Mouse (Mus musculus): ENCODE measurements at regions not wholly inside any gene's neighbourhood (a gene's known extent, or its start where the extent isn't known, plus 50 kb on each side); places are given as distances from the start of the nearest gene placed in this dataset.
"Not testable (repeated sequence)": the region's sequence is repeated elsewhere in the genome, so short reads cannot be mapped to it uniquely, and the experiment has no call there.

- DNase-seq: no peak
These were observed 262.0 kb downstream of the Gadd45g start for GRCm38 (mm10) chr13:52108349-52108921.

GRCm38 (mm10) chr13:52109039-52109759 lies 262.7 kb downstream of the Gadd45g start:
- DNase-seq: peak; percentile 5

GRCm38 (mm10) chr13:52110750-52111149 lies 264.3 kb downstream of the Gadd45g start:
- DNase-seq: no peak

GRCm38 (mm10) chr13:52113549-52113948 lies 267.1 kb downstream of the Gadd45g start:
- DNase-seq: peak; percentile 39

- DNase-seq: peak; percentile 26
These were observed 268.0 kb downstream of the Gadd45g start for GRCm38 (mm10) chr13:52114431-52114830.

GRCm38 (mm10) chr13:52114962-52115361 lies 268.5 kb downstream of the Gadd45g start:
- no peak for DNase-seq

- DNase-seq: no peak
These were observed 269.8 kb downstream of the Gadd45g start for GRCm38 (mm10) chr13:52116241-52116640.

GRCm38 (mm10) chr13:52116756-52117155 lies 270.3 kb downstream of the Gadd45g start:
- no peak for DNase-seq

- no peak for DNase-seq
These were observed 274.3 kb downstream of the Gadd45g start for GRCm38 (mm10) chr13:52120795-52121194.

GRCm38 (mm10) chr13:52125037-52125436 lies 278.6 kb downstream of the Gadd45g start:
- DNase-seq: no peak

- DNase-seq: no peak
These were observed 281.3 kb downstream of the Gadd45g start for GRCm38 (mm10) chr13:52127751-52128150.

GRCm38 (mm10) chr13:52129466-52129865 lies 283.0 kb downstream of the Gadd45g start:
- no peak for DNase-seq

GRCm38 (mm10) chr13:52133202-52133601 lies 286.7 kb downstream of the Gadd45g start:
- no peak for DNase-seq

- no peak for DNase-seq
These were observed 292.0 kb downstream of the Gadd45g start for GRCm38 (mm10) chr13:52138331-52138945.

- DNase-seq: no peak
These were observed 292.8 kb downstream of the Gadd45g start for GRCm38 (mm10) chr13:52139140-52139809.

GRCm38 (mm10) chr13:52140221-52140620 lies 293.7 kb downstream of the Gadd45g start:
- DNase-seq: no peak

GRCm38 (mm10) chr13:52144066-52144465 lies 297.6 kb downstream of the Gadd45g start:
- not testable (repeated sequence) for DNase-seq

- DNase-seq: no peak
These were observed 299.4 kb downstream of the Gadd45g start for GRCm38 (mm10) chr13:52145926-52146325.

GRCm38 (mm10) chr13:52150281-52150680 lies 303.8 kb downstream of the Gadd45g start:
- DNase-seq: no peak

- no peak for DNase-seq
These were observed 305.3 kb downstream of the Gadd45g start for GRCm38 (mm10) chr13:52151777-52152176.

GRCm38 (mm10) chr13:52152221-52152620 lies 305.7 kb downstream of the Gadd45g start:
- DNase-seq: no peak

- no peak for DNase-seq
These were observed 306.6 kb downstream of the Gadd45g start for GRCm38 (mm10) chr13:52153030-52153429.

- no peak for DNase-seq
These were observed 307.1 kb downstream of the Gadd45g start for GRCm38 (mm10) chr13:52153576-52153975.

All from right cerebral cortex, adult 18-20 months (tissue).